Mouse (Mus musculus) liver, adult 2 months (tissue): ENCODE data around the gene Gm20696.

Source experiments
- CTCF ChIP-seq: fragments of 200-500 bp; IDR thresholded peaks from 2 replicates; pipeline ENCODE4 v1.5.1; 2011; ENCODE audit warnings: low read depth, low read length, control low read depth
- POLR2A ChIP-seq: fragments of 200-500 bp; IDR thresholded peaks from 2 replicates; pipeline ENCODE4 v1.6.1; 2011; ENCODE audit warnings: low read length, control low read depth; ENCODE audit not compliant: insufficient read depth; ENCODE audit errors: extremely low read depth

GRCm38 (mm10) chr6:99467831-99468230, 198.8 kb downstream of the Gm20696 start:
- no peak for TF ChIP-seq CTCF
- no peak for TF ChIP-seq POLR2A
